Mouse (Mus musculus) hindbrain, postnatal 0 days (tissue): Measurements from ENCODE around the gene Pla2g4e. TPM values are rescaled to one million over a fixed set of nuclear protein-coding genes. Genes with fewer than 3 reads are reported as not detected.

ENCODE experiments used
- ATAC-seq: fragments of 200-750 bp; cut with Nextera tagmentation; 2 replicates; pipeline ENCODE4 v1.8.0; 2017; ENCODE audit warnings: mild to moderate bottlenecking, moderate TSS enrichment, moderate library complexity
- DNase-seq: peaks from one replicate; pipeline ENCODE4 v3.0.0-alpha.2; 2015; ENCODE audit warnings: low spot score
- H3K27ac ChIP-seq: fragments of 300-500 bp; sonication (generic); 2 replicates; pipeline ENCODE4 v1.5.1; 2014; ENCODE audit warnings: mild to moderate bottlenecking
- H3K27me3 ChIP-seq: fragments of 300-500 bp; sonication (generic); 2 replicates; pipeline ENCODE4 v1.6.1; 2014; ENCODE audit warnings: low read length, mixed read lengths; ENCODE audit not compliant: insufficient read depth
- H3K36me3 ChIP-seq: fragments of 300-500 bp; sonication (generic); 2 replicates; pipeline ENCODE4 v1.6.1; 2014; ENCODE audit warnings: low read length, mixed read lengths; ENCODE audit not compliant: insufficient read depth
- H3K4me1 ChIP-seq: fragments of 300-500 bp; sonication (generic); 2 replicates; pipeline ENCODE4 v1.6.1; 2014; ENCODE audit warnings: antibody characterized with exemption, low read length, mixed read lengths; ENCODE audit not compliant: insufficient read depth
- H3K4me2 ChIP-seq: fragments of 300-500 bp; sonication (generic); 2 replicates; pipeline ENCODE4 v1.6.1; 2014; ENCODE audit warnings: low read depth, mild to moderate bottlenecking, low read length, moderate library complexity, mixed read lengths
- H3K4me3 ChIP-seq: fragments of 300-500 bp; sonication (generic); 2 replicates; pipeline ENCODE4 v1.5.1; 2014; ENCODE audit warnings: low read length
- H3K9ac ChIP-seq: fragments of 300-500 bp; sonication (generic); replicated peaks from 2 replicates; pipeline ENCODE4 v1.6.1; 2014; ENCODE audit warnings: mild to moderate bottlenecking, low read length, moderate library complexity, mixed read lengths
- H3K9me3 ChIP-seq: fragments of 300-500 bp; sonication (generic); 2 replicates; pipeline ENCODE4 v1.6.1; 2016; ENCODE audit warnings: low read length, mixed read lengths
- CTCF ChIP-seq: IDR thresholded peaks from 2 replicates; pipeline ENCODE4 v1.5.1; 2016; ENCODE audit warnings: antibody characterized with exemption, control low read depth, low read depth
- WGBS: fragments of 180-500 bp; shearing (Covaris S2); extraction: QIAGEN DNeasy Blood & Tissue Kit; methylation state at CpG from one replicate; pipeline ENCODE4 v1.1.7; 2014; 5-methylcytosine and 5-hydroxymethylcytosine counted together
- polyA plus RNA-seq: library from polyadenylated mRNA; unstranded; fragments of >200 nt; fragmentation: Nextera tagmentation; extraction: Ambion mirVana; gene quantifications from 2 replicates; pipeline ENCODE4 v1.2.1, GENCODE M21; 2015
- total RNA-seq: library from RNA; depleted of rRNA; stranded (reverse); fragments of >200 nt; gene quantifications from 2 replicates; pipeline ENCODE4 v1.2.3, GENCODE M21; 2014

Gene Pla2g4e
- total and polyA plus RNA-seq, 2 experiments from 2014 or later = 8.0 to 15.0 TPM

- 24% methylated on average over 10 of the region's 10 CpGs for WGBS
These were observed 71.4 kb downstream of the Pla2g4e start for GRCm38 (mm10) chr2:120173718-120174117.

GRCm38 (mm10) chr2:120171362-120171761, 73.8 kb downstream of the Pla2g4e start:
- Histone ChIP-seq H3K36me3 (no peaks in the 10 kb centered on the region), H3K27ac (no peak overlapping the region), H3K4me2 (no peak overlapping the region), H3K27me3 (no peaks in the 10 kb centered on the region), H3K9ac (no peak overlapping the region), H3K4me1 (no peaks in the 10 kb centered on the region), H3K9me3 (no peaks in the 10 kb centered on the region), H3K4me3 (no peak overlapping the region)
- no peak for TF ChIP-seq CTCF
- DNase-seq (no peak), ATAC-seq (no peak)
- 94% methylated on average over 7 of the region's 7 CpGs for WGBS

More at GRCm38 (mm10) chr2:120173718-120174117, 71.4 kb downstream of the Pla2g4e start:
- Histone ChIP-seq H3K27me3 (no peaks in the 10 kb centered on the region), H3K4me3 (no peak overlapping the region), H3K9ac (no peak overlapping the region), H3K4me2 (no peak overlapping the region), H3K27ac (no peak overlapping the region), H3K4me1 (no peaks in the 10 kb centered on the region), H3K9me3 (no peaks in the 10 kb centered on the region), H3K36me3 (no peaks in the 10 kb centered on the region)
- DNase-seq (peak; percentile 68), ATAC-seq (no peak)
- peak; percentile 88 for TF ChIP-seq CTCF

- TF ChIP-seq CTCF = peak; percentile 44
- no peaks in the 10 kb centered on the region for H3K9me3 ChIP-seq
- no peaks in the 10 kb centered on the region for H3K4me1 ChIP-seq
- H3K27me3 ChIP-seq = no peaks in the 10 kb centered on the region
- H3K27ac ChIP-seq = no peak overlapping the region
- 67% methylated on average over 1 of the region's 1 CpGs for WGBS
- H3K4me3 ChIP-seq = no peak overlapping the region
- DNase-seq (peak; percentile 37), ATAC-seq (no peak)
- H3K36me3 ChIP-seq = no peaks in the 10 kb centered on the region
- H3K9ac ChIP-seq = no peak overlapping the region
- H3K4me2 ChIP-seq = no peak overlapping the region
These were observed 74.4 kb downstream of the Pla2g4e start for GRCm38 (mm10) chr2:120170726-120171125.

DNA sequence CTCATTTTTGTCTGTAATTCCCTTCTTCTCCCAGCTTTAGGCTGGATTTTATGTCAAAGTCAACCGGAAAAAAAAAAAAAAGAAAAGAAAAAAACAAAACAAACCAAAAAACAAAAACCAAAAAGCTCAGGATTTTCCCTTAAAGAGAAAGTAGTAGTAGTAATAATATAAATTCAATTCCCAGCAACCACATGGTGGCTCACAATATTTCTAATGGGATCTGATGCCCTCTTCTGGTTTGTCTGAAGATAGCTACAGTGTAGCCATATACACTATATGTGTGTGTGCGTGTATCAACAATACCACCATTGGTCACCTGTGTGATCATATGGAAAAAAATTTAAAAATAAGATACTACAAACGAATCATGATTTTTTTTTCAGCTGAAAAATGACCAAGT, 75.8 kb downstream of the Pla2g4e start:
- H3K9ac ChIP-seq = no peak overlapping the region
- H3K36me3 ChIP-seq = no peaks in the 10 kb centered on the region
- H3K9me3 ChIP-seq = no peaks in the 10 kb centered on the region
- TF ChIP-seq CTCF = peak; percentile 56
- H3K27ac ChIP-seq = no peak overlapping the region
- ATAC-seq (no peak), DNase-seq (peak; percentile 9)
- WGBS = 86% methylated on average over 3 of the region's 3 CpGs
- no peak overlapping the region for H3K4me2 ChIP-seq
- H3K27me3 ChIP-seq = no peaks in the 10 kb centered on the region
- H3K4me1 ChIP-seq = no peaks in the 10 kb centered on the region
- no peak overlapping the region for H3K4me3 ChIP-seq

- Histone ChIP-seq H3K36me3 (no peaks in the 10 kb centered on the region), H3K9me3 (no peaks in the 10 kb centered on the region), H3K4me1 (no peaks in the 10 kb centered on the region), H3K4me2 (no peak overlapping the region), H3K4me3 (no peak overlapping the region), H3K9ac (no peak overlapping the region), H3K27me3 (no peaks in the 10 kb centered on the region), H3K27ac (no peak overlapping the region)
- ATAC-seq = no peak
- DNase-seq = no peak
- WGBS = 87% methylated on average over 8 of the region's 8 CpGs
- no peak for TF ChIP-seq CTCF
These were observed 77.4 kb downstream of the Pla2g4e start for GRCm38 (mm10) chr2:120167763-120168162.

- no peak for TF ChIP-seq CTCF
- H3K9me3 ChIP-seq = no peaks in the 10 kb centered on the region
- H3K4me2 ChIP-seq = no peak overlapping the region
- H3K27ac ChIP-seq = no peak overlapping the region
- WGBS = 71% methylated on average over 10 of the region's 10 CpGs
- H3K4me1 ChIP-seq = no peaks in the 10 kb centered on the region
- H3K27me3 ChIP-seq = no peaks in the 10 kb centered on the region
- H3K4me3 ChIP-seq = no peak overlapping the region
- H3K36me3 ChIP-seq = no peaks in the 10 kb centered on the region
- no peak for DNase-seq
- ATAC-seq = no peak
- no peak overlapping the region for H3K9ac ChIP-seq
These were observed 79.7 kb downstream of the Pla2g4e start for GRCm38 (mm10) chr2:120165474-120165873.

DNA sequence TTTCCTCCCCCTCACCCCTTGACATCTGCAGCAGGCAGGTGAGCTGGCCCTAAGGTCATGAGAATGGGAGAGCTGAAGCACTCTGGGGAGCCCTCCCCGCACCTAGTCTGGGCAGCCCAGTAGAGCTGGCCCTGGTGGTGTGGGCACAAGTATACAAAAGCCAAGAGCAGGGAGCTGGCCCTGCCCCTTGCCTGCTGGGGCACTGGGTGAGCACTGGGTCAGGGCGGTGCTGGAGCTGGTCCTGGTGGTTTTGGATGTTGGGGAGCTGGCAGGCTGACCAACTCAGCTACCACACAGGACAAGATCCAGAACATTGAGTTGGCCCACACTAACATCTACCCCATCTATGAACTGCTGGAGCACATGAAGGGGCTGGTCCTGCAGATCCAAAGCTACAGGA, 85.7 kb downstream of the Pla2g4e start:
- no peak for TF ChIP-seq CTCF
- Histone ChIP-seq H3K4me2 (no peak overlapping the region), H3K36me3 (no peaks in the 10 kb centered on the region), H3K9me3 (no peaks in the 10 kb centered on the region), H3K9ac (no peak overlapping the region), H3K4me1 (no peaks in the 10 kb centered on the region), H3K27ac (no peak overlapping the region), H3K27me3 (no peaks in the 10 kb centered on the region), H3K4me3 (no peak overlapping the region)
- no peak for DNase-seq
- no peak for ATAC-seq
- WGBS = 92% methylated on average over 2 of the region's 2 CpGs
